Mouse (Mus musculus) small intestine, adult 2 months (tissue): Measurements from ENCODE around the gene Itgav. TPM values are rescaled to one million over a fixed set of nuclear protein-coding genes. Genes with fewer than 3 reads are reported as not detected.

ENCODE experiments used
- H3K27ac ChIP-seq: fragments of 200-500 bp; 2 replicates; pipeline ENCODE4 v1.5.1; 2012; ENCODE audit warnings: low read depth, low read length, control low read depth, inconsistent platforms; ENCODE audit not compliant: insufficient read depth
- H3K27me3 ChIP-seq: fragments of 200-500 bp; 2 replicates; pipeline ENCODE4 v1.6.1; 2012; ENCODE audit warnings: mild to moderate bottlenecking, moderate library complexity, low read length, inconsistent platforms; ENCODE audit not compliant: control insufficient read depth, insufficient read depth
- H3K36me3 ChIP-seq: fragments of 200-500 bp; 2 replicates; pipeline ENCODE4 v1.6.1; 2012; ENCODE audit warnings: mild to moderate bottlenecking, low read length, control low read depth, inconsistent platforms; ENCODE audit not compliant: control insufficient read depth, insufficient read depth
- H3K4me1 ChIP-seq: fragments of 200-500 bp; 2 replicates; pipeline ENCODE4 v1.6.1; 2012; ENCODE audit warnings: low read length, inconsistent platforms, mixed read lengths; ENCODE audit not compliant: control insufficient read depth, insufficient read depth, insufficient read length
- H3K4me3 ChIP-seq: fragments of 200-500 bp; 2 replicates; pipeline ENCODE4 v1.5.1; 2012; ENCODE audit warnings: low read depth, mild to moderate bottlenecking, control low read depth, inconsistent platforms, low read length, moderate library complexity
- CTCF ChIP-seq: fragments of 200-500 bp; IDR thresholded peaks from 2 replicates; pipeline ENCODE4 v1.5.1; 2012; ENCODE audit warnings: low read depth, mild to moderate bottlenecking, control low read depth, inconsistent platforms, low read length, moderate library complexity, mixed read lengths; ENCODE audit not compliant: insufficient replicate concordance, insufficient read length; ENCODE audit errors: extremely low read depth
- POLR2A ChIP-seq: fragments of 200-500 bp; IDR thresholded peaks from 2 replicates; pipeline ENCODE4 v1.6.1; 2012; ENCODE audit warnings: low read depth, mild to moderate bottlenecking, control low read depth, inconsistent platforms, low read length, moderate library complexity
- WGBS: fragments of 180-500 bp; shearing (Covaris S2); methylation state at CpG from one replicate; pipeline ENCODE4 v1.1.7; 2018; 5-methylcytosine and 5-hydroxymethylcytosine counted together
- polyA plus RNA-seq: library from polyadenylated mRNA; depleted of rRNA; stranded (reverse); fragments of >200 nt; gene quantifications from 2 replicates; pipeline ENCODE4 v1.2.3, GENCODE M21; 2012

Gene Itgav
- polyA plus RNA-seq, 1 experiment: 43.9 TPM

DNA sequence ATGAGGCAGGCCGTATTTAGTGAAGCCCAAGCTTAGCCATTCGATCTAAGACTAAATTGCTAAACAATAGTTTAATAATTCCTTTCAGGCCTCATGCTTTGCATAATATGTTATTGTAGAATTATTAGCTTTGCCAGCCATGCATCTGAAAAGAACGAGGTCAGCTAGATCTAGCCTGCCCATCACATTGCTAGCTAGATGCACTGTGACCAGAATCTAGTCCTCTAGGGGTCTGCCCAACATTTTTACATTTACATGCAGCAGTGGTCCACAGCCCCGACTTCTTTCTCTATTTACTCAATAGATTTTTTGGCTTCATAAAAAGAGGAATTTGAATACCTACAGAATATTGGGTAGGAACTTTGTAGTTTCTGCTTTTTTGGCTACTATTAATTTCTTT lies 67.9 kb downstream of the Itgav start:
- Histone ChIP-seq H3K4me1 (no peaks in the 10 kb centered on the region), H3K27ac (no peak overlapping the region), H3K36me3 (peaks cover 45% of the 10 kb centered on the region), H3K27me3 (no peaks in the 10 kb centered on the region), H3K4me3 (no peak overlapping the region)
- 87% methylated on average over 4 of the region's 4 CpGs for WGBS
- TF ChIP-seq CTCF (no peak), POLR2A (no peak)

DNA sequence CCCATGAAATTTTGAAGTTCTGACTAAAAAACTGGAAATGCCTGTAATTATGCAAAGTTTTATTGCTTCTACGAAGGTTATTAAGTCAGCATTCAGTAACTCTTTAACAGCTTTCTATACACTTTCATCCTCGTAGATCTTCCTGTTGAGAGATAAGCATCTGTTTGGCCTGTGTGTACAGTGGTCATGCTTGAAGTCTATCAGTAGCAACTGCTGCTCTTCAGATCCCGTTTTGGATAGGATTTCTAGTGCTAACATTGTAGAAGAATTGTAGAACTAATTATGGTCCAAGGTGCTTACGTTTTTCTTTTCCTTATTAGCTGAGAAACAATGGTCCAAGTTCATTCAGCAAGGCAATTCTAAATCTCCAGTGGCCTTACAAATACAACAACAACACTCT lies 71.6 kb downstream of the Itgav start:
- H3K27ac ChIP-seq: no peak overlapping the region
- H3K36me3 ChIP-seq: peaks cover 52% of the 10 kb centered on the region
- H3K4me3 ChIP-seq: no peak overlapping the region
- no peaks in the 10 kb centered on the region for H3K27me3 ChIP-seq
- WGBS: 56% methylated on average over 4 of the region's 4 CpGs
- TF ChIP-seq POLR2A (no peak), CTCF (no peak)
- no peaks in the 10 kb centered on the region for H3K4me1 ChIP-seq

DNA sequence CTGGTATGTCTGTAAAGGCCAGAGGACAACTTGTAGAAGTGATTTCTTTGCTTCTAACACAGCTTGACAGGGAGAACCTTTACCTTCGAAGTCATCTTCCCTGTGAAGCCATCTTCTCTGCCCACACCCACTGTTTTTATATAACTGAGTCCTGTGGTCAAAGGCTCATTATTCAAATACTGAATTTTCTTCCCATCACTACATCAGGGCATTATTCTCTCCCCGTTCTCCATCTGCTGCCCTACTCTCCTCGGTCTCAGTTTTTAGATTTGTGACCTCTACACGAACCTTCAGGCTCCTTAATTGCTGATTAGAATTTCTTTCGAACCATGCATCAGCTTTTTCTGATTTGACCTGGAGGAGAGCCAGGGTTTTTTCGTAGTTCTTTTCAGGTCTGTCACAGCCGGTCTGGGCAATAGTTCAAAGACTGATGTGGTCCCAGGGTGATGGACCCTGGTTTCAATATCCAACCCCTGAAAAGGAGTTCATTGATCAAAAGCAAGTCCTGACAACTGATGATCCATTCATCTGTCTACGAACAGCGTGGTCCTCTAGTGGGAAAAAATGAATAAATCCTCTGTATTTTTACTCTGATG lies 73.8 kb downstream of the Itgav start:
- Histone ChIP-seq H3K4me3 (no peak overlapping the region), H3K27ac (no peak overlapping the region), H3K36me3 (peaks cover 54% of the 10 kb centered on the region), H3K4me1 (no peaks in the 10 kb centered on the region), H3K27me3 (no peaks in the 10 kb centered on the region)
- 84% methylated on average over 9 of the region's 9 CpGs for WGBS
- TF ChIP-seq CTCF: no peak
- TF ChIP-seq POLR2A: no peak

DNA sequence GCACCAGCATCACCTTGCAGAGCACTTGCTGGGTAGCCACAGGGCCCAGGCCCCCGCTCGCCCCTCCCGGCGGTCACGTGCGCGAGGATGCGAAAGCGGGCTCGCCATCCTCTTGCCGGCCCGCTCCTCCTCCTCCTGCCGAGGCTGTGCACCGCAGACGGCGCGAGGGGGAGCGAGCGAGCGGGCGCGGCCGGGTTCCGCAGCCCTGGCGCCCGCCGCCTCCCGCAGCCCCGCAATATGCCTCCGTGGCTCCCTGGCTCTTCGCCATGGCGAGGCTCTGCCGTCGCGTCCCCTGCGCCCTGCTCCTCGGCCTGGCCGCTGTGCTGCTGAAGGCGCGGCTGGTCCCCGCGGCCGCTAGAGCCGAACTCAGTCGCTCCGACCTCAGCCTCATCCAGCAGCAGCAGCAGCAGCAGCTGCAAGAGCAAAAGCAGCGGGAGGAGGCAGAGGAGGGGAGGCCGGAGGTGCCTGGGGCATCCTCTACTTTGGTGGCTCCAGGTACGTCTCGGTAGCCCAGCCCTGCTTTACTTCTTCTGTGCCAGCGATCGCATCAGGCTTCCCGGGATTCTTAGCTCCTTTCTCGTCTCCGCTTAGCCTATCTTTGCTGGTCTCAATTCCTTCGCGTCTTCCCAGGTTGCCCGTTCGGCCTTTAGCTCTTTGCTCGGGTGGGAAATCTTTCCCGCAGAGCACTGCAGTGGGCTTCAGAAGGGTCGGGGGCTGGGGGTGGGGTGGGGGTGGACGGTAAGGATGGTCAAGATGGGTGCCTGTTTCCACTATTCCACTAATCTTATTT lies 88.5 kb downstream of the Itgav start, which contains the start of gene Fam171b:
Gene Fam171b, plus strand, starts transcription at position 154 of the 790 bp plus-strand sequence.
- H3K4me3 ChIP-seq: peak within 1 kb of the TSS; percentile 76
- TF ChIP-seq CTCF (no peak), POLR2A (0 out of 2 replicates have a peak, but pooled peaks have one; percentile 10)
- WGBS: under 1% methylated on average over 63 of the region's 63 CpGs
- H3K27ac ChIP-seq: no peak within 1 kb of the TSS
- peaks cover 2% of the 10 kb centered on the region; the same call in 1 of the 2 replicates for H3K4me1 ChIP-seq
- H3K27me3 ChIP-seq: peaks cover 13% of the 10 kb centered on the region
- no peaks in the 10 kb centered on the region for H3K36me3 ChIP-seq

DNA sequence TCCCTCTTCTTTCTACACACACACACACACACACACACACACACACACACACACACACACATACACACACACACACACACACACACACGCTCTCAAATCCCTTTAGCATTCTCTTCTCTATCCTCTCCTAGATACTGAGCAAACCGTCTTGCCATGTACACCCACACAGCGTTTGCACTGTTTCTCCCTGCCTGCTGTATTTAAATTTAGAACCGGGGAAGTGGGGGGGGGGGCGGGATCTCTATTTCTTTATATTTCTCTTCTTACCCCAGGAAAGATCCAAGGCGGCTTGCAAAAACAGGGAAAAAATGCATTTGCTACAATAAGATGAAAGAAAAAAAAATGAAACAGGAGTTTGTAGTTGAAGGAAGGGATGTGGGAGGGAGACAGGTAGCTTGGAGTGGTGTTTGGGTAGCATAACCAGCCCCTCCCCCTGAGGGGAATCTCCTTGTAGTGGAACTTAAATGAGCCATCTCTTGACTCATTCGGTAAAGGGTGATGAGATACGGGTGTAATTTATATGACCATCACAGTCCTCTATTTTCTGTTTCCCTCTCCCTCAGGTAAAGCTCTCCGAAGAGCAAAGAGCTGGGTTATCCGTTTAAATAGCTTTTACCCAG lies 89.2 kb downstream of the Itgav start:
- Histone ChIP-seq H3K27me3 (peaks cover 13% of the 10 kb centered on the region), H3K27ac (no peak overlapping the region), H3K4me1 (peaks cover 2% of the 10 kb centered on the region; the same call in 1 of the 2 replicates), H3K4me3 (no peak overlapping the region), H3K36me3 (no peaks in the 10 kb centered on the region)
- 20% methylated on average over 10 of the region's 10 CpGs for WGBS
- TF ChIP-seq POLR2A: no peak
- no peak for TF ChIP-seq CTCF

DNA sequence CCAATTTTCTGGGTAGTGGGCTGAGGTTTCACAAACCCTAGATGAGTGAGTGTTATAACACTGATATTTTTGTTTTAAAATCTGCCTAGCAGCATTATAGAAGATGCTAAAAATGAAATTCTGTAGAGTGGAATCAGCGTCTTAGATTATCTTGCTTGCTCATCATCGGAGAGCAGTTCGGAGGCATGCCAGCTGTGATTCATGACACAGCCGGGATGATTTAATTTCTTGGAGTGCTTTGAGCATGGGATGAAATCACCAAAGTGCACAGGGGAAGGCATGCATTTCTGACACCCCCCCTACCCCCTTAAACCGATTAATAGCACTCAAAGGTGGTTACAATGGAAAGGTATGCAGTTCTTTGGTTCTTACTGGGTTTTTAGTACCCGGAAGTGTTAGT lies 89.8 kb downstream of the Itgav start:
- Histone ChIP-seq H3K27ac (no peak overlapping the region), H3K27me3 (peaks cover 13% of the 10 kb centered on the region), H3K4me3 (no peak overlapping the region), H3K4me1 (peaks cover 2% of the 10 kb centered on the region; the same call in 1 of the 2 replicates), H3K36me3 (no peaks in the 10 kb centered on the region)
- 62% methylated on average over 6 of the region's 6 CpGs for WGBS
- TF ChIP-seq POLR2A (no peak), CTCF (no peak)

DNA sequence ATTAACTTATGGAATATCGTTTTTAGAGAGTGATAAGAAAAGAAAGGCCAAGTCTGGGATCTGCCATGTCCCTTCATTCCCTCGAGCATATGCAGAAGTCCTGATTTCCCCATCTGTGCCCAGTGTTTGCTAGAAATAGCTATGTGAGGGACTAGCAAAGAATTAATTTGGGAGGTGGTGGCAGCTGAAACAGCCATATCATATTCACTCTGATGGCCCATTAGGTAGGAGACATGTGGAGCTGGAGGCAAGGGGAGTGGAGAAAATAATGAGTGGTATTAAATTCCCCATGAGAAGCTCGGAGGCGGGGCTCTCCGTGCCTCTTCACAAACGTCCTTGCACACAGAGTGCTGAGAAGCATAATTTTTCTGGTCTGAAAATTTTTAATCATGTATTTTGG lies 92.0 kb downstream of the Itgav start:
- H3K27me3 ChIP-seq: peaks cover 13% of the 10 kb centered on the region
- H3K36me3 ChIP-seq: no peaks in the 10 kb centered on the region
- WGBS: 76% methylated on average over 6 of the region's 6 CpGs
- no peak overlapping the region for H3K27ac ChIP-seq
- TF ChIP-seq CTCF (no peak), POLR2A (no peak)
- H3K4me1 ChIP-seq: peaks cover 2% of the 10 kb centered on the region; the same call in 1 of the 2 replicates
- no peak overlapping the region for H3K4me3 ChIP-seq
